Mouse (Mus musculus) testis, adult 2 months (tissue): ENCODE data around the gene Krtap3-1. TPM values are rescaled to one million over a fixed set of nuclear protein-coding genes. Genes with fewer than 3 reads are reported as not detected.

Experiments used
- H3K27ac ChIP-seq: fragments of 200-500 bp; 2 replicates; pipeline ENCODE4 v1.5.1; 2012; ENCODE audit warnings: low read depth, low read length; ENCODE audit not compliant: control insufficient read depth, insufficient read depth
- H3K27me3 ChIP-seq: fragments of 200-500 bp; 2 replicates; pipeline ENCODE4 v1.6.1; 2012; ENCODE audit warnings: mild to moderate bottlenecking, low read length, moderate library complexity; ENCODE audit not compliant: control insufficient read depth, insufficient read depth
- H3K36me3 ChIP-seq: fragments of 200-500 bp; 2 replicates; pipeline ENCODE4 v1.6.1; 2012; ENCODE audit warnings: mild to moderate bottlenecking, low read length; ENCODE audit not compliant: control insufficient read depth, insufficient read depth
- H3K4me1 ChIP-seq: fragments of 200-500 bp; 2 replicates; pipeline ENCODE4 v1.6.1; 2012; ENCODE audit warnings: low read length; ENCODE audit not compliant: control insufficient read depth, insufficient read depth
- H3K4me3 ChIP-seq: fragments of 200-500 bp; 2 replicates; pipeline ENCODE4 v1.5.1; 2012; ENCODE audit warnings: low read depth, mild to moderate bottlenecking, low read length, moderate library complexity, mixed read lengths; ENCODE audit not compliant: control insufficient read depth
- CTCF ChIP-seq: fragments of 200-500 bp; IDR thresholded peaks from 2 replicates; pipeline ENCODE4 v1.5.1; 2012; ENCODE audit warnings: low read depth, mild to moderate bottlenecking, inconsistent platforms, low read length, moderate library complexity; ENCODE audit not compliant: control insufficient read depth, insufficient read depth, insufficient replicate concordance
- POLR2A ChIP-seq: fragments of 200-500 bp; IDR thresholded peaks from 2 replicates; pipeline ENCODE4 v1.6.1; 2012; ENCODE audit warnings: low read depth, mild to moderate bottlenecking, inconsistent platforms, low read length, moderate library complexity; ENCODE audit not compliant: control insufficient read depth
- polyA plus RNA-seq: library from polyadenylated mRNA; depleted of rRNA; stranded (reverse); fragments of >200 nt; gene quantifications from 2 replicates; pipeline ENCODE4 v1.2.3, GENCODE M21; 2012

Krtap3-1 gene
- polyA plus RNA-seq, 1 experiment = 0.48 TPM

DNA sequence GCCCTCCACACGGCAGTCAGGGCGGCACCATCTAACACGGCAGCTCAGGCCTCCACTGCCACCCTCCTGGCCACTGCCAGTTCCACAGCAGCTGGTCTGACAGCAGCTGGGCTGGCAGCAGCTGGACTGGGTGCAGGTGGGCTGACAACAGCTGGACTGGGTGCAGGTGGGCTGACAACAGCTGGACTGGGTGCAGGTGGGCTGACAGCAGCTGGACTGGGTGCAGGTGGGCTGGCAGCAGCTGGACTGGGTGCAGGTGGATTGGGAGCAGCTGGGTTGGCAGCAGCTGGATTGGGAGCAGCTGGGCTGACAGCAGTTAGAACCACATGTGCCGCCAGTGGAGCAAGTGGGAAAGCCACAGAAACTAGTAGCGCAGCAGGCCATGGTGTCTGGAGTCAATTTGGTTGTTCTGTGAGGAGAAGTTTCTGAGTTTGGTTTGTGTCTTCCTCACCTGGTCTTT is 16.8 kb upstream of the Krtap3-1 start, which contains the start of gene Krtap1-4:
Gene Krtap1-4, minus strand, starts transcription at position 410 of the 460 bp plus-strand sequence.
- TF ChIP-seq CTCF (no peak), POLR2A (no peak)
- Histone ChIP-seq H3K36me3 (no peaks in the 10 kb centered on the region), H3K27ac (no peak within 1 kb of the TSS), H3K27me3 (no peaks in the 10 kb centered on the region), H3K4me1 (no peaks in the 10 kb centered on the region), H3K4me3 (no peak within 1 kb of the TSS)

- no peak for TF ChIP-seq CTCF
- no peak for TF ChIP-seq POLR2A
Observed at GRCm38 (mm10) chr11:99581564-99581963, 15.1 kb upstream of the Krtap3-1 start.

DNA sequence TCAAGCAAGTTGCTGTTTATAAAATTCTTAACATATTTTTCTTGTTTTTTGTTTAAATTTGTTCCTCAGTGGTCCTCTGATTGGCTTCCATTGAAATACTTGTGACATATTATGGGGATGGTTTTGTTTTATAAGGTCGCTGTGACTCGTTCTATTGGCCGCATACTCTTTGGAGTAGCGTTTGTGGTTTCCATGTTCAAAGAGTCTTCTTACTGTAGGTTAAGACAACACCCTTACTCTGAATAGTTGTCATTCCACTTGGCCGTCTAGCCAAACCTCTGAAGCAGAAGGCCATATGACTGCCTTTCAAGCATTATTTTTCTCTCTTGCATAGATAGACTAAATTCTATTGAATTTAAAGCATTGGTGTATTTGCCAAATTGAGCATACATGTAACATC is 14.6 kb upstream of the Krtap3-1 start:
- no peaks in the 10 kb centered on the region for H3K4me1 ChIP-seq
- TF ChIP-seq POLR2A = no peak
- TF ChIP-seq CTCF = no peak
- no peaks in the 10 kb centered on the region for H3K36me3 ChIP-seq
- H3K4me3 ChIP-seq = no peak overlapping the region
- H3K27me3 ChIP-seq = no peaks in the 10 kb centered on the region
- no peak overlapping the region for H3K27ac ChIP-seq

More at GRCm38 (mm10) chr11:99581564-99581963, 15.1 kb upstream of the Krtap3-1 start:
- Histone ChIP-seq H3K4me3 (no peak overlapping the region), H3K27me3 (no peaks in the 10 kb centered on the region), H3K27ac (no peak overlapping the region), H3K36me3 (no peaks in the 10 kb centered on the region), H3K4me1 (no peaks in the 10 kb centered on the region)

- no peaks in the 10 kb centered on the region for H3K27me3 ChIP-seq
- TF ChIP-seq CTCF (no peak), POLR2A (no peak)
- H3K36me3 ChIP-seq = no peaks in the 10 kb centered on the region
- no peak within 1 kb of the TSS for H3K27ac ChIP-seq
- H3K4me1 ChIP-seq = no peaks in the 10 kb centered on the region
- no peak within 1 kb of the TSS for H3K4me3 ChIP-seq
Observed at GRCm38 (mm10) chr11:99580636-99581035, 14.2 kb upstream of the Krtap3-1 start, which contains the start of gene Krtap1-5. TSS of gene Krtap1-5 (minus strand) at chr11:99581016.

- no peak overlapping the region for H3K4me3 ChIP-seq
- no peaks in the 10 kb centered on the region for H3K36me3 ChIP-seq
- H3K4me1 ChIP-seq = no peaks in the 10 kb centered on the region
- H3K27ac ChIP-seq = no peak overlapping the region
- TF ChIP-seq POLR2A (no peak), CTCF (peak; percentile 70; the same call in 1 of the 2 replicates)
- no peaks in the 10 kb centered on the region for H3K27me3 ChIP-seq
Observed at GRCm38 (mm10) chr11:99574106-99574505, 7.7 kb upstream of the Krtap3-1 start.

DNA sequence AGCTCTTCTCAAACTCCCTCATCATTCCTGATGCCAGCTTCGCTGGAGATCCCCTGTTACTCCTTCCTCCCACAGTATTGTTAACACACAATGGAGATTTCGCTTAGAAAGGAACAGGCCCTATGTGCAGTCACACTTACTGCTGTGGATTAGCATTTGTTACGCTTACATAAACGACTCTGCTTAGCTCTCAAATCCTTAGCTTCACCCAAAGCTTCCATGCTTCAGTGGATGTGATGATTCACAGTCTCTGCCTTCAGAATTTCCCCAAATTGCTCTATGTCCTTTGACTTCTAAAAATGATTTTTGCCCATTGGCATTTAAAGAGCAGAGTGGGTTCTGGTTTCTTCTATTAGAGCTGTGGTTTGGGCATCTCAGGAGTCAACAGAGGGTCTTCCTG is 6.7 kb upstream of the Krtap3-1 start:
- no peak for TF ChIP-seq CTCF
- no peak for TF ChIP-seq POLR2A
- H3K4me1 ChIP-seq = no peaks in the 10 kb centered on the region
- no peak overlapping the region for H3K4me3 ChIP-seq
- no peaks in the 10 kb centered on the region for H3K27me3 ChIP-seq
- H3K27ac ChIP-seq = no peak overlapping the region
- no peaks in the 10 kb centered on the region for H3K36me3 ChIP-seq

DNA sequence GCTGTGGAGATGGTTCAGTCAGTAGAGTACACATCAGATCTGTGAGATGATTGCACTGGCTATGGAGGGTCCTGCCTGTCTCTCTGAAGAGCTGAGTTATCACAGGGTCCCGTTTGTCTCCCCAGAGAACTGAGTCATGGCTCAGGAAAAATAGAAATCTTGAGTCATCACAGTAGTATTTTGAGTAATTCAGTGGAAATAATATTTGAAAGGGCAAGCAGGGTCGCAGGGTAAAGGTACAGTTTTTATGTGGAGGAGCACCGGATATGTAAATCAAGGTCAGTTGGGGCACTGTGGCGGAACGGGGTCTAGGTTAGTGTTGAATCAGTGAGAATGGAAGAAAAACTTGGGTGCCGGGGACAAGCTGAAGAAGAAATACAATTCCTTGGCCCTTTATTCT is 3.9 kb downstream of the Krtap3-1 start:
- Histone ChIP-seq H3K27me3 (no peaks in the 10 kb centered on the region), H3K4me3 (no peak overlapping the region), H3K27ac (no peak overlapping the region), H3K36me3 (no peaks in the 10 kb centered on the region), H3K4me1 (no peaks in the 10 kb centered on the region)
- TF ChIP-seq POLR2A (no peak), CTCF (no peak)
